Mouse (Mus musculus) left cerebral cortex, adult 9 months (tissue): Measurements from ENCODE around the gene Ccdc187.

Experiments used
- DNase-seq, 2 experiments: peaks; one replicate each; pipeline ENCODE4 v3.0.0; 2022; ENCODE audit warnings: low spot score in 2 of 2

Ccdc187 gene

GRCm38 (mm10) chr2:26294457-26294856 lies at the start of gene Ccdc187:
Gene Ccdc187, minus strand, starts transcription at chr2:26294557.
- no peak for DNase-seq

- no peak for DNase-seq
Observed at GRCm38 (mm10) chr2:26342609-26343490, 48.5 kb upstream of the Ccdc187 start.

GRCm38 (mm10) chr2:26342044-26342443 lies 47.7 kb upstream of the Ccdc187 start:
- peak; percentile 78 to 85 for DNase-seq

GRCm38 (mm10) chr2:26341510-26341981 lies 47.2 kb upstream of the Ccdc187 start:
- DNase-seq: peak; percentile 59 to 64

- no peak for DNase-seq
Observed at GRCm38 (mm10) chr2:26339204-26339551, 44.8 kb upstream of the Ccdc187 start.

- DNase-seq: no peak
Observed at GRCm38 (mm10) chr2:26338302-26339203, 44.2 kb upstream of the Ccdc187 start.

GRCm38 (mm10) chr2:26330702-26331101 lies 36.3 kb upstream of the Ccdc187 start:
- no peak for DNase-seq

GRCm38 (mm10) chr2:26330056-26330468 lies 35.7 kb upstream of the Ccdc187 start:
- DNase-seq: no peak

GRCm38 (mm10) chr2:26329402-26329801 lies 35.0 kb upstream of the Ccdc187 start:
- peak in 1 of 2 experiments; percentile 73 for DNase-seq

- DNase-seq: no peak
Observed at GRCm38 (mm10) chr2:26327852-26328251, 33.5 kb upstream of the Ccdc187 start.

- DNase-seq: no peak
Observed at GRCm38 (mm10) chr2:26325386-26326181, 31.2 kb upstream of the Ccdc187 start.

- peak in 1 of 2 experiments; percentile 71 for DNase-seq
Observed at GRCm38 (mm10) chr2:26324917-26325316, 30.6 kb upstream of the Ccdc187 start.

GRCm38 (mm10) chr2:26323589-26324325 lies 29.4 kb upstream of the Ccdc187 start:
- no peak for DNase-seq

- DNase-seq: no peak
Observed at GRCm38 (mm10) chr2:26320245-26321185, 26.2 kb upstream of the Ccdc187 start.

GRCm38 (mm10) chr2:26319519-26320244 lies 25.3 kb upstream of the Ccdc187 start:
- DNase-seq: no peak

GRCm38 (mm10) chr2:26319109-26319508 lies 24.8 kb upstream of the Ccdc187 start:
- no peak for DNase-seq

- DNase-seq: no peak
Observed at GRCm38 (mm10) chr2:26317991-26318672, 23.8 kb upstream of the Ccdc187 start.

- no peak for DNase-seq
Observed at GRCm38 (mm10) chr2:26317371-26317770, 23.0 kb upstream of the Ccdc187 start.
